Mouse (Mus musculus) cerebellum, adult 2 months (tissue): Measurements from ENCODE around the gene Islr2.

ENCODE experiments used
- CTCF ChIP-seq: fragments of 200-500 bp; IDR thresholded peaks from 2 replicates; pipeline ENCODE4 v1.5.1; 2011; ENCODE audit warnings: low read depth, mild to moderate bottlenecking, control low read depth, low read length, moderate library complexity, borderline replicate concordance; ENCODE audit not compliant: insufficient read depth
- POLR2A ChIP-seq: fragments of 200-500 bp; IDR thresholded peaks from 2 replicates; pipeline ENCODE4 v1.6.1; 2011; ENCODE audit warnings: low read length, control low read depth, borderline replicate concordance; ENCODE audit not compliant: insufficient read depth

DNA sequence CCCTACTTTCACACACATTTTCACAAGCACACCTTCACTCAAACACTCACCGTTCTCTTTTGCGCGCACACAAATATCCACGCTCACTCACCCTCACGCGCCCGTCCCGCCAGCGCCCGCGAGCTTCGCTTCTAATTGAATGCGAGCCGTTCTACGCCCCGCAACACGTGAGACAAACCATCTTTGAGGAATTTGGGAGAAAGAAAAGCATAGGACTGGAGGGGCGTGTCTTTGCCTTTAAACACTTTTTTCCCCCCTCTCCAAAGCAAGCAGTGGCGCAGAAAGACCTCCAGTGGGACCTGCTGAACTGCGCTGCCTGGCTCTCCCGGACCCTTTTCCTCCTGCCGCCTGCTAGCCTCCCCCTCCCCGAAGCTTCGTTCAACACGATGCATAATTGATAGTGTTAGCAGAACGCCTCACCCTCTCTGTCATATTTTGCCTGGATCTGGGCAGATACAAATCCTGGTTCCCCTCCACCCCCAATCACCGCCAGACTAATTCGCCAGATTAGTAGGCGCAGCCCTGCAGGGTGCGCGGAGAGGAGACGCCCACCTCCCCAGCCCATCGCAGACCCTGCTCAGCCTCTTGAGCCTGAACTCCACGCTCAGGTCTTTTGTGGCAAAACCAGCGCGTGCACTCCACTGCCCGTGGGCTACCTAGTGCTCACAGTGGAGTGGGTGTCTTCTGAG lies 2.1 kb downstream of the Islr2 start:
- no peak for TF ChIP-seq CTCF
- no peak for TF ChIP-seq POLR2A
